Mouse (Mus musculus) midbrain, postnatal 0 days (tissue): ENCODE measurements around the gene Ccdc22. TPM values are rescaled to one million over a fixed set of nuclear protein-coding genes. Genes with fewer than 3 reads are reported as not detected.

ENCODE experiments used
- ATAC-seq: fragments of 200-750 bp; cut with Nextera tagmentation; 2 replicates; pipeline ENCODE4 v1.8.0; 2017; ENCODE audit warnings: moderate number of reproducible peaks, mild to moderate bottlenecking, moderate TSS enrichment, moderate library complexity; ENCODE audit not compliant: low FRiP score
- DNase-seq: peaks from one replicate; pipeline ENCODE4 v3.0.0-alpha.2; 2015; ENCODE audit warnings: low spot score
- H3K27ac ChIP-seq: fragments of 300-500 bp; sonication (generic); 2 replicates; pipeline ENCODE4 v1.5.1; 2014; ENCODE audit warnings: low read depth, mild to moderate bottlenecking, low read length, mixed read lengths
- H3K27me3 ChIP-seq: fragments of 300-500 bp; sonication (generic); 2 replicates; pipeline ENCODE4 v1.6.1; 2014; ENCODE audit warnings: low read length, control low read depth, mixed read lengths; ENCODE audit not compliant: insufficient read depth
- H3K36me3 ChIP-seq: fragments of 300-500 bp; sonication (generic); 2 replicates; pipeline ENCODE4 v1.6.1; 2014; ENCODE audit warnings: low read length, control low read depth, mixed read lengths; ENCODE audit not compliant: insufficient read depth
- H3K4me1 ChIP-seq: fragments of 300-500 bp; sonication (generic); 2 replicates; pipeline ENCODE4 v1.6.1; 2014; ENCODE audit warnings: mild to moderate bottlenecking, control low read depth, antibody characterized with exemption, low read length, mixed read lengths; ENCODE audit not compliant: insufficient read depth
- H3K4me2 ChIP-seq: fragments of 300-500 bp; sonication (generic); 2 replicates; pipeline ENCODE4 v1.6.1; 2014; ENCODE audit warnings: low read depth, mild to moderate bottlenecking, low read length, mixed read lengths; ENCODE audit not compliant: poor library complexity, severe bottlenecking
- H3K4me3 ChIP-seq: fragments of 300-500 bp; sonication (generic); 2 replicates; pipeline ENCODE4 v1.5.1; 2014; ENCODE audit warnings: low read depth, mild to moderate bottlenecking, low read length, moderate library complexity
- H3K9ac ChIP-seq: fragments of 300-500 bp; sonication (generic); replicated peaks from 2 replicates; pipeline ENCODE4 v1.6.1; 2014; ENCODE audit warnings: mild to moderate bottlenecking, low read length, moderate library complexity, mixed read lengths; ENCODE audit not compliant: poor library complexity, severe bottlenecking
- H3K9me3 ChIP-seq: fragments of 300-500 bp; sonication (generic); 2 replicates; pipeline ENCODE4 v1.6.1; 2016; ENCODE audit warnings: low read length, control low read depth
- CTCF ChIP-seq: IDR thresholded peaks from 2 replicates; pipeline ENCODE4 v1.5.1; 2016; ENCODE audit warnings: antibody characterized with exemption, mild to moderate bottlenecking
- WGBS: fragments of 180-500 bp; shearing (Covaris S2); extraction: QIAGEN DNeasy Blood & Tissue Kit; methylation state at CpG from one replicate; pipeline ENCODE4 v1.1.7; 2014; 5-methylcytosine and 5-hydroxymethylcytosine counted together
- polyA plus RNA-seq: library from polyadenylated mRNA; unstranded; fragments of >200 nt; fragmentation: Nextera tagmentation; extraction: Ambion mirVana; gene quantifications from 2 replicates; pipeline ENCODE4 v1.2.1, GENCODE M21; 2015
- total RNA-seq: library from RNA; depleted of rRNA; stranded (reverse); fragments of >200 nt; gene quantifications from 2 replicates; pipeline ENCODE4 v1.2.3, GENCODE M21; 2014

Gene Ccdc22
- total and polyA plus RNA-seq, 2 experiments from 2014 or later, result 20.0 to 32.3 TPM

GRCm38 (mm10) chrX:7583881-7584280, 21.4 kb downstream of the Ccdc22 start:
- Histone ChIP-seq H3K27me3 (no peaks in the 10 kb centered on the region), H3K9me3 (no peaks in the 10 kb centered on the region; the same call in 1 of the 2 replicates), H3K4me1 (no peaks in the 10 kb centered on the region), H3K4me3 (no peak overlapping the region), H3K9ac (no peak overlapping the region), H3K4me2 (no peak overlapping the region), H3K36me3 (no peaks in the 10 kb centered on the region), H3K27ac (no peak overlapping the region)
- 92% methylated on average over 10 of the region's 11 CpGs for WGBS
- TF ChIP-seq CTCF, result no peak
- no peak for ATAC-seq
- DNase-seq, result no peak

- ATAC-seq, result no peak
- H3K4me2 ChIP-seq, result no peak overlapping the region
- WGBS, result 83% methylated on average over 2 of the region's 2 CpGs
Measured at GRCm38 (mm10) chrX:7581151-7581550, 24.2 kb downstream of the Ccdc22 start.

DNA sequence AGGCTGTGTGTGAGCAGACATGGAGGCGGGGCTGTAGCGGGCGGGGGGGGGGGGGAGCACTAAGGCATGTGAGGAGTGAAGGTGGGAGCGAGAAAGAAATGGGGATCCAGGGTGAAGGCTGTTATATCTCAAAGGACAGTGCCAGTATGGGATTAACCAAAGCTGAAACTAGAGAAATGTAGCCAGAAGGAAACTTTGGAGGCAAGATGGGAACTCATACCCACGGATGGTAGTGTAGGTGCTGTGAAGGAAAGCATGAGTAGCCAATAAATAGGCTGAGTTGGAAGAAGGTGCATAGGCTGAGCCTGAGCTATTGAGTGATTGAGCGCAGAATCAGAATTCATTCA, 30.5 kb downstream of the Ccdc22 start:
- Histone ChIP-seq H3K4me2 (peak overlapping the region; percentile 36), H3K36me3 (no peaks in the 10 kb centered on the region), H3K27me3 (no peaks in the 10 kb centered on the region), H3K9me3 (no peaks in the 10 kb centered on the region), H3K27ac (peak overlapping the region; percentile 68; the same call in 1 of the 2 replicates), H3K4me3 (peak overlapping the region; percentile 49), H3K9ac (no peak overlapping the region), H3K4me1 (peaks cover 4% of the 10 kb centered on the region; the same call in 1 of the 2 replicates)
- no peak for TF ChIP-seq CTCF
- ATAC-seq (no peak), DNase-seq (no peak)
- 24% methylated on average over 5 of the region's 6 CpGs for WGBS

More at GRCm38 (mm10) chrX:7581151-7581550, 24.2 kb downstream of the Ccdc22 start:
- no peak for TF ChIP-seq CTCF
- no peaks in the 10 kb centered on the region for H3K4me1 ChIP-seq
- no peaks in the 10 kb centered on the region for H3K27me3 ChIP-seq
- H3K9ac ChIP-seq, result no peak overlapping the region
- no peaks in the 10 kb centered on the region for H3K9me3 ChIP-seq
- H3K4me3 ChIP-seq, result no peak overlapping the region
- no peak for DNase-seq
- no peak overlapping the region for H3K27ac ChIP-seq
- no peaks in the 10 kb centered on the region for H3K36me3 ChIP-seq

- Histone ChIP-seq H3K9ac (peak within 1 kb of the TSS; percentile 69), H3K36me3 (no peaks in the 10 kb centered on the region), H3K4me2 (peak within 1 kb of the TSS; percentile 53), H3K9me3 (no peaks in the 10 kb centered on the region), H3K4me1 (peaks cover 4% of the 10 kb centered on the region; the same call in 1 of the 2 replicates), H3K27ac (peak within 1 kb of the TSS; percentile 90), H3K4me3 (peak within 1 kb of the TSS; percentile 49), H3K27me3 (no peaks in the 10 kb centered on the region)
- no peak for TF ChIP-seq CTCF
- 20% methylated on average over 42 of the region's 65 CpGs for WGBS
- peak; percentile 99 for ATAC-seq
- peak; percentile 97 for DNase-seq
Measured at GRCm38 (mm10) chrX:7574087-7574884, 31.0 kb downstream of the Ccdc22 start, which contains the start of gene Ppp1r3f. Gene Ppp1r3f (minus strand): TSS chrX:7574283.

GRCm38 (mm10) chrX:7573176-7574086, 31.9 kb downstream of the Ccdc22 start, which contains the start of gene Foxp3:
Gene Foxp3 (plus strand): TSS chrX:7573644.
- peak within 1 kb of the TSS; percentile 90 for H3K27ac ChIP-seq
- ATAC-seq (peak; percentile 74), DNase-seq (peak; percentile 5)
- no peaks in the 10 kb centered on the region for H3K36me3 ChIP-seq
- H3K4me3 ChIP-seq, result peak within 1 kb of the TSS; percentile 49
- H3K4me1 ChIP-seq, result peaks cover 4% of the 10 kb centered on the region; the same call in 1 of the 2 replicates
- no peak for TF ChIP-seq CTCF
- H3K4me2 ChIP-seq, result peak within 1 kb of the TSS; percentile 53
- peak within 1 kb of the TSS; percentile 69 for H3K9ac ChIP-seq
- no peaks in the 10 kb centered on the region for H3K9me3 ChIP-seq
- H3K27me3 ChIP-seq, result no peaks in the 10 kb centered on the region
- 48% methylated on average over 45 of the region's 72 CpGs for WGBS
